Mouse (Mus musculus) erythroblast, embryonic 14.5 days (primary cell): ENCODE data around the gene L3mbtl3. TPM values are rescaled to one million over a fixed set of nuclear protein-coding genes. Genes with fewer than 3 reads are reported as not detected.

Source experiments
- H3K27me3 ChIP-seq: 2 replicates; pipeline ENCODE4 v1.6.1; 2012; ENCODE audit warnings: inconsistent platforms; ENCODE audit not compliant: control insufficient read depth
- H3K36me3 ChIP-seq: 2 replicates; pipeline ENCODE4 v1.6.1; 2012; ENCODE audit warnings: mild to moderate bottlenecking, inconsistent platforms; ENCODE audit not compliant: control insufficient read depth
- H3K4me1 ChIP-seq: 2 replicates; pipeline ENCODE4 v1.6.1; 2012; ENCODE audit warnings: inconsistent platforms; ENCODE audit not compliant: control insufficient read depth
- H3K4me3 ChIP-seq: replicated peaks from 2 replicates; pipeline ENCODE3; 2012; ENCODE audit warnings: moderate library complexity, mild to moderate bottlenecking, inconsistent platforms
- H3K9me3 ChIP-seq: 2 replicates; pipeline ENCODE4 v1.6.1; 2012; ENCODE audit warnings: low read length, inconsistent platforms, mixed read lengths; ENCODE audit not compliant: control insufficient read depth
- GATA1 ChIP-seq: IDR thresholded peaks from 2 replicates; pipeline ENCODE4 v1.6.1; 2012; ENCODE audit warnings: low read length, inconsistent platforms, mixed read lengths
- TAL1 ChIP-seq: IDR thresholded peaks from 3 replicates; pipeline ENCODE4 v1.6.1; 2012; ENCODE audit warnings: low read length, inconsistent platforms, mixed read lengths
- polyA plus RNA-seq: library from polyadenylated mRNA; stranded (reverse); fragments of >175 nt; gene quantifications from 2 replicates; pipeline ENCODE4 v1.2.3, GENCODE M21; 2012

L3mbtl3 gene
- polyA plus RNA-seq, 1 experiment = 0.02 TPM

DNA sequence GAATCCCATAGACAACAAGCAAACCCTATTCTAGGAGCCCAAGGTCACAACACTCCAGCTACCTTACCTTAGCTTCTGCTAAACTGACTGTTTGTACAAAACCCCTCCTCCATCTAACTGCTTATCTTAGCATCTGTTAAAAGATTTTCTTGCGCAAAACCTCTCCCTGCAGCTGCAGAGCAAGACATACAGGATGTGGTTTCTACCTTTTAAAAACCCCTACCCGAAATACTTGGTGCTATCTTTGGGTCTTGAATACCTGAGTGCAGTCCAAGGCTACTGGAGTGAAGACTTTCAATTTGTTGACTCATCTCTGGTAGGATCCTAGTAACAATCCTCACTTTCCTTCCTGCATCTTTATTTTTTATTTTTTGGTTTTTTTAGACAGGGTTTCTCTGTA, 50.5 kb downstream of the L3mbtl3 start:
- TF ChIP-seq GATA1 = no peak
- Histone ChIP-seq H3K4me1 (no peaks in the 10 kb centered on the region), H3K9me3 (no peaks in the 10 kb centered on the region), H3K4me3 (no peak overlapping the region), H3K36me3 (no peaks in the 10 kb centered on the region; the same call in 1 of the 2 replicates), H3K27me3 (no peaks in the 10 kb centered on the region)

DNA sequence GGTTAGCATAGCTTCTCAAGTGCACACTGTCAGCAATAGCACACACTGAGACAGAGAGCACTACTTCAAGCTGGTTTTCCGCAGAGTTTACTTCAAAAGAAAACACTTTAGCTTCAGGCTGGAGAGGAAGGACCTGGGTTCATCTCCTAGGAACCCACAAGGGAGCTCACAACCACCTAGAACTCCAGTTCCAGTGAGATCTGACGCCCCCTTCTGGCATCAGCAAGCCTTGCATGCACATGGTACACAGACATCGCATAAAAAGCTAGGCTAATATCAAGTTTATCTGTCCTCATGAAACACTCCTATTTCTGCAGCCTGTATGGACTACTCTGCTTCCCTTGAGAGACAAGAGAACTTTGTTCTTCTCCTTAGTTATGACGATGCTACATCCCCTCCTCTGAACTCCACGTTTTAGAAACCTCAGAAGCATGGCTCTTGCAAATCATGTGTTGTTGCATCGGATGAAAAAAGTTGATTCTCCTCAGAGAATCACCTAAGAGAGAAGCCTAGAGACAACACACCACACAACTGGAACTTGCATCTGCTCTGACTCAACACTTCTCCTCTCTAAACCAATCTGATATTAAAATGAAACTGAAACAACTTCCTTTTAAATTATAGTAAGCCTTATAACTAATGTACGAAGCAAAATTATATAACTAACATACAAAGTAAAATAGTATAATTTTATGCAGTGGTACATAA, 53.3 kb downstream of the L3mbtl3 start:
- TF ChIP-seq TAL1 (no peak), GATA1 (no peak)
- H3K27me3 ChIP-seq = no peaks in the 10 kb centered on the region
- no peaks in the 10 kb centered on the region for H3K4me1 ChIP-seq
- no peaks in the 10 kb centered on the region for H3K9me3 ChIP-seq
- H3K36me3 ChIP-seq = no peaks in the 10 kb centered on the region; the same call in 1 of the 2 replicates
- no peak overlapping the region for H3K4me3 ChIP-seq

DNA sequence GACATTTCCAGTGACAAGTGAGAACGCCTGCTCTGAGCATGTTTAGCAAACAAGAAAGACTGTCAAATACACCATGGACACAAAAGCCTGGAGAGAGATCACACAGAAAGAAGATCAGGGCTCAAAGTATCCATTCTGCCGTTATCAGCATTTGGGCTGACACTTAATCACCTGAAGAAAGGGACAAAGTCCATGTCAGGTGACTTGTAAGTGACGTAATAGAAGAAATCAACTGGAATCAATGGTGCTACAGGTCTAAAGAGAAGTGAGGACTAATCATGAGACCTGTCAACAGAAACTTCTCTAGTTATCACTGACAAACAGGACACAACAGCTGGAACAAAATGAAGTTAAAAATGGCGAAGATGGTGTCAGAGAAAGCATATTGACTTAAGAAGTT, 55.1 kb downstream of the L3mbtl3 start:
- Histone ChIP-seq H3K9me3 (no peaks in the 10 kb centered on the region), H3K4me1 (no peaks in the 10 kb centered on the region), H3K4me3 (no peak overlapping the region), H3K36me3 (no peaks in the 10 kb centered on the region), H3K27me3 (no peaks in the 10 kb centered on the region)
- no peak for TF ChIP-seq TAL1
- TF ChIP-seq GATA1 = no peak

DNA sequence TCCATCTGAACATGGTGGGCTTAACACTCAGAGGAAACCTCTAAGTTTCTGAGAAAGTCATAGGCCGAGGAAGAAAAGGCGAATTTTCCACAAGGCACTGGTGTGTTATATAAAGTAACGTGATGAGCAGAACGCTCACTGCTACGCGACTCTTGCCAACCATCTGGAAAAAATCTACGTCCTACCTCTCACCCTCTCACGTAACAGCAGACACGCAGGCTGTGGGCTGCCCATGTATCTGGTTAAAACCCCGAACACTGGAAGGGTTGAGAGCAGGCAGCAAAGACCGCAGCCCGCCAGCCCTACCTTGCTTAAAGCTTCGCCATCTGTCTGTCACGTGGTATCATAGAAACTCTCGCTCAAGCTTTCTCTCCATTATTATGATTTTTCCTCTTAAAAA, 61.4 kb downstream of the L3mbtl3 start:
- Histone ChIP-seq H3K27me3 (no peaks in the 10 kb centered on the region), H3K4me3 (no peak overlapping the region), H3K9me3 (no peaks in the 10 kb centered on the region), H3K4me1 (no peaks in the 10 kb centered on the region), H3K36me3 (no peaks in the 10 kb centered on the region; the same call in 1 of the 2 replicates)
- TF ChIP-seq TAL1 (no peak), GATA1 (no peak)

DNA sequence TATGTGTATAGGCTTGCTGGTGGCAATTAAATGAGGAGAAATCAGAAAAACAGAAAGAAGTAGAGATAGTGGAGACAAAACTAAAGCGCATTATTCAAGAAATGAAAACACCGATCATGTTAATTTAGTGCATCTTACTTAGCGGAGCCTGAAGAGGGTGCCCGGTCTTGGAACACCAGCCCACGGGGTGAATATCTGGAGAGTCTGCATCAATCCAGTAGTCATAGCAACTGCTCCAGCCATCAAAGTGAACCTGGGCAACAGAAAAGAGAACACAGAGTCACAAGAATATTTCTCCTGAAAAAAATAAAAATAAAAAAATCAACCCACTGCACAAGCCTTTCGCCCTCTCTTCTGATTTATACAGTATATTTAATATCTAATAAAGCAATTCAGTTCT, 72.3 kb downstream of the L3mbtl3 start:
- Histone ChIP-seq H3K36me3 (no peaks in the 10 kb centered on the region), H3K4me1 (no peaks in the 10 kb centered on the region), H3K4me3 (no peak overlapping the region), H3K27me3 (no peaks in the 10 kb centered on the region), H3K9me3 (no peaks in the 10 kb centered on the region)
- TF ChIP-seq TAL1 = no peak
- TF ChIP-seq GATA1 = no peak

DNA sequence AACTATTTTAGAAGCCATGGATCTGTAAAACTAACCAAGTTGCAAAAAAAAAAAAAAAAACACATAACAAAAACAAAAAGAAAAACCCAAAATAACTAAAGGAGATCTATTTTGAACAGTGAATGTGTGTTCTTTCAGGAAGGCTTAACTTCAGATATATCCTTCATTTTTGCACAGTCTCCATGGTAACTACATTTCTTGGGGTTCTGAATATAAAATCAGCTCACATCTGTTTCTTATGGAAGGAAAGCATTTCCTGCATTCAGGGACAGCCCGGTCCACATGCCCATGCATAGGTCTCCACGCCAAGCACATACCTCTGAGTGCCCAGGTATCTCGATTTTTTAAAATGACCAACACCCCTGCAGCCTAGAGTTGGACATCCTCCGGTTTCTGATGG, 73.4 kb downstream of the L3mbtl3 start:
- Histone ChIP-seq H3K27me3 (no peaks in the 10 kb centered on the region), H3K36me3 (no peaks in the 10 kb centered on the region), H3K9me3 (no peaks in the 10 kb centered on the region), H3K4me3 (no peak overlapping the region), H3K4me1 (no peaks in the 10 kb centered on the region)
- TF ChIP-seq GATA1 (no peak), TAL1 (no peak)

DNA sequence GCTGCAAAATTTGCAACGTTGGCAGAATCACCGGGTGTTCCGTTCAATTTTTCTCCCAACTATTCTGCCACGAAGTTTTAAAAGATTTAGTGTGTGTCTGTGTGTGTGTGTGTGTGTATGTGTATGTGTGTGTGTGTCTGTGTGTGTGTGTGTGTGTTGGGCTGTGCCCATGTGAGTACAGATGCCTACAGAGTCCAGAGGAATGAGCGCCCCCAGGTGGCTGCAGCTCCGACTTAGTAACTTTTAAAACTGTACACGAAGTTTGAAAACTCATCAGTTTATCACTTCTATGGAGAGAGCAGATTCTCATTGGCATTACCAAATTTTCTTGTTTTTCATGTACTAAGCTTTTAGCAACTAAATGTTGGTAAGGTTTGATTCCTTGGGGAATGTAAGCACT, 78.1 kb downstream of the L3mbtl3 start:
- H3K27me3 ChIP-seq = no peaks in the 10 kb centered on the region
- no peaks in the 10 kb centered on the region; the same call in 1 of the 2 replicates for H3K36me3 ChIP-seq
- no peaks in the 10 kb centered on the region for H3K4me1 ChIP-seq
- H3K4me3 ChIP-seq = no peak overlapping the region
- TF ChIP-seq GATA1 = no peak
- no peak for TF ChIP-seq TAL1
- H3K9me3 ChIP-seq = no peaks in the 10 kb centered on the region

DNA sequence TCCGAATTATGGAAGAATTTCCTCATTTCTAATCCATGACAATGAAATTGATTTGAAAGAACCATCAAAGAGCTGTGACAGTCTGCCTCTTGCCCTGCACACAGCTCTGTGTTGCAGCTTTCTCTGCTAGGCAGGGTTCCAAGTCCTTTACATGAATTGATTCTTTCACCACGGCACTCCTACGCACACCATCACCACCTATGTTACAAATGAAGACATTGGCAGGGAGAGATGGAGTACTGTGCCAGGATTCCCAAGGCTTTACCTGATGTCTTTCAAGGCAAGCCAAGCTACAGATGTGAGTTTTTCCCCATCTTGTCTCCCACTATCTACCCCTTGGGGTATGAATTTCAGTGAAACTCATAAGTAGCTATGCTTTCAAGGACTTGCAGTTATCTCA, 78.6 kb downstream of the L3mbtl3 start:
- no peaks in the 10 kb centered on the region for H3K4me1 ChIP-seq
- TF ChIP-seq TAL1 = no peak
- TF ChIP-seq GATA1 = no peak
- no peak overlapping the region for H3K4me3 ChIP-seq
- H3K36me3 ChIP-seq = no peaks in the 10 kb centered on the region; the same call in 1 of the 2 replicates
- no peaks in the 10 kb centered on the region for H3K27me3 ChIP-seq
- no peaks in the 10 kb centered on the region for H3K9me3 ChIP-seq

DNA sequence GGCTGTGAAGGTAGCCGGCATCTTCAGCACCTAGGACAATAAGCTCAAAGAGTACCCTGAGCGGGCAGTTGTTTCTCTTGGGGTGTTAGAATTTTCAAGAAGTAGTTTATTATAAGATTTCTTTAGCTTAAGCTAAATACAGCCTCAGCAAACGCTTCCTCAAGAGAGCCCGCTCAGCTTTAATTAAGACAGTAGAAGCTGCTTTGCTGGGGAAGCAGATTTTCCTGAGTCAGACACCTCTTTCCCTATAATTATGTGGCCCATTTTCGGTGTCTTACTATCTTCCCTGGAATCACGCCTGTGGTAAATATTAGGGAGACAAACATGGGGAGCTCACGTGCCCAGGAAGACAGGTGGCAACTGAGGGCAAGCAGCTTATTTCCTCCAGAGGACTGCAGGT, 88.6 kb downstream of the L3mbtl3 start:
- Histone ChIP-seq H3K4me3 (no peak overlapping the region), H3K27me3 (no peaks in the 10 kb centered on the region), H3K36me3 (no peaks in the 10 kb centered on the region; the same call in 1 of the 2 replicates), H3K4me1 (no peaks in the 10 kb centered on the region), H3K9me3 (no peaks in the 10 kb centered on the region)
- TF ChIP-seq TAL1 (no peak), GATA1 (no peak)

DNA sequence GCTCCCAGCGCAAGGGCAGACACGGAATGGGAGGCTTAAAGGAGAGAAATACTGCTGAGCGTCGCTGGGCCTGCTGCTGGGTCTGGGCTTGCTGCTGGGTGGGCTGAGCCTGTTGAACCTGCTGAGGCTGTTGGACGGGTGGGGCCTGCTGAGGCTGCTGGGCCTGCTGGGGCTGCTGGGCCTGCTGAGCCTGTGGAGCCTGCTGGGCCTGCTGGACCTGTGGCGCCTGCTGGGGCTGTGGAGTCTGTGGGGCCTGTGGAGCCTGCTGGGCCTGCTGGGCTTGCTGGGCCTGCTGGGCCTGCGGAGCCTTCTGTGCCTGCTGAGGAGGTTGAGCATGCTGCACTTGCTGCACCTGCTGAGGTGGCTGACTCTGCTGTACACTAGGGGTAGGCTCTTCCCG, 95.8 kb downstream of the L3mbtl3 start:
- Histone ChIP-seq H3K4me3 (no peak overlapping the region), H3K36me3 (peaks cover 3% of the 10 kb centered on the region; the same call in 1 of the 2 replicates), H3K4me1 (no peaks in the 10 kb centered on the region), H3K27me3 (no peaks in the 10 kb centered on the region), H3K9me3 (no peaks in the 10 kb centered on the region)
- TF ChIP-seq TAL1 (no peak), GATA1 (no peak)
